Mouse (Mus musculus) CH12.LX (cell line): ENCODE measurements around the gene 9530077C05Rik. TPM values are rescaled to one million over a fixed set of nuclear protein-coding genes. Genes with fewer than 3 reads are reported as not detected.

ENCODE experiments used
- DNase-seq: peaks from one replicate; pipeline ENCODE4 v3.0.0-alpha.2; 2013; ENCODE audit errors: extremely low read depth
- H3K27ac ChIP-seq: 2 replicates; pipeline ENCODE4 v1.5.1; 2012; ENCODE audit warnings: low read depth, mild to moderate bottlenecking, control low read depth, moderate library complexity; ENCODE audit not compliant: insufficient read depth
- H3K27me3 ChIP-seq: replicated peaks from 2 replicates; pipeline ENCODE3; 2012; ENCODE audit warnings: inconsistent platforms
- H3K36me3 ChIP-seq, 2 experiments: replicated peaks in 1 of 2; 2 replicates each; pipeline versions ENCODE3 to v1.6.1; 2012; ENCODE audit warnings: inconsistent platforms in 1 of 2, low read length in 1 of 2, mild to moderate bottlenecking in 1 of 2, mixed read lengths in 1 of 2, moderate library complexity in 1 of 2; ENCODE audit not compliant: control insufficient read depth in 1 of 2, insufficient read depth in 1 of 2
- H3K4me1 ChIP-seq, 2 experiments: 2 replicates each; pipeline ENCODE4 v1.6.1; 2012; ENCODE audit warnings: inconsistent platforms in 1 of 2, moderate library complexity in 1 of 2; ENCODE audit not compliant: insufficient read depth in 2 of 2, control insufficient read depth in 1 of 2
- H3K4me2 ChIP-seq: 2 replicates; pipeline ENCODE4 v1.6.1; 2012; ENCODE audit warnings: low read depth, mild to moderate bottlenecking, control low read depth; ENCODE audit not compliant: poor library complexity, insufficient read depth, severe bottlenecking
- H3K4me3 ChIP-seq, 3 experiments: fragments of 150-350 bp in 1 of 3; sonication (generic) in 1 of 3; replicated peaks in 1 of 3; 2 replicates each; pipeline versions ENCODE3 to v1.5.1; 2011 to 2012; ENCODE audit warnings: low read depth in 2 of 3, low read length in 2 of 3, mild to moderate bottlenecking in 2 of 3, moderate library complexity in 2 of 3, control low read depth in 1 of 3, improper control_type of control experiment in 1 of 3, inconsistent platforms in 1 of 3, mixed read lengths in 1 of 3; ENCODE audit not compliant: poor library complexity in 1 of 3
- H3K79me2 ChIP-seq: replicated peaks from 2 replicates; pipeline ENCODE4 v1.6.1; 2012; ENCODE audit warnings: mild to moderate bottlenecking, moderate library complexity; ENCODE audit not compliant: control insufficient read depth, poor library complexity, insufficient read depth, severe bottlenecking; ENCODE audit errors: extremely low read depth
- H3K9ac ChIP-seq: 2 replicates; pipeline ENCODE4 v1.6.1; 2012; ENCODE audit warnings: low read depth, mild to moderate bottlenecking, control low read depth, moderate library complexity; ENCODE audit not compliant: insufficient read depth
- H3K9me3 ChIP-seq: replicated peaks from 2 replicates; pipeline ENCODE3; 2012; ENCODE audit warnings: low read length, inconsistent platforms, mixed read lengths
- CHD1 ChIP-seq: IDR thresholded peaks from 2 replicates; pipeline ENCODE4 v1.6.1; 2012; ENCODE audit warnings: low read depth, low read length, improper control_type of control experiment, inconsistent platforms
- CHD2 ChIP-seq: IDR thresholded peaks from 2 replicates; pipeline ENCODE4 v1.6.1; 2011; ENCODE audit warnings: low read length, improper control_type of control experiment
- CTCF ChIP-seq, 2 experiments: IDR thresholded peaks in 1 of 2; conservative IDR thresholded peaks in 1 of 2; 2 replicates each; pipeline ENCODE4 v1.5.1; 2011 to 2012; ENCODE audit warnings: low read depth in 2 of 2, low read length in 2 of 2, improper control_type of control experiment in 1 of 2, inconsistent platforms in 1 of 2, mild to moderate bottlenecking in 1 of 2, moderate library complexity in 1 of 2
- E2F4 ChIP-seq: IDR thresholded peaks from 2 replicates; pipeline ENCODE4 v1.6.1; 2011; ENCODE audit warnings: low read depth, low read length, improper control_type of control experiment; ENCODE audit not compliant: insufficient replicate concordance
- ELF1 ChIP-seq: IDR thresholded peaks from 2 replicates; pipeline ENCODE4 v1.6.1; 2014; ENCODE audit warnings: low read depth, mild to moderate bottlenecking, inconsistent platforms, low read length, improper control_type of control experiment
- EP300 ChIP-seq: IDR thresholded peaks from 2 replicates; pipeline ENCODE4 v1.6.1; 2011; ENCODE audit warnings: low read length, improper control_type of control experiment
- JUN ChIP-seq: IDR thresholded peaks from 2 replicates; pipeline ENCODE4 v1.6.1; 2011; ENCODE audit warnings: low read depth, mild to moderate bottlenecking, low read length, improper control_type of control experiment, moderate library complexity; ENCODE audit not compliant: insufficient read depth
- JUND ChIP-seq: conservative IDR thresholded peaks from 2 replicates; pipeline ENCODE4 v1.6.1; 2011; ENCODE audit warnings: low read depth, low read length, improper control_type of control experiment
- KAT2A ChIP-seq: IDR thresholded peaks from 2 replicates; pipeline ENCODE4 v1.6.1; 2012; ENCODE audit warnings: low read length, improper control_type of control experiment, inconsistent platforms; ENCODE audit not compliant: insufficient replicate concordance
- MXI1 ChIP-seq: IDR thresholded peaks from 2 replicates; pipeline ENCODE4 v1.6.1; 2011; ENCODE audit warnings: mild to moderate bottlenecking, low read depth, low read length, improper control_type of control experiment
- MYC ChIP-seq: IDR thresholded peaks from 2 replicates; pipeline ENCODE4 v1.6.1; 2011; ENCODE audit warnings: low read depth, mild to moderate bottlenecking, improper control_type of control experiment, low read length
- NELFE ChIP-seq: IDR thresholded peaks from 2 replicates; pipeline ENCODE4 v1.6.1; 2011; ENCODE audit warnings: low read depth, low read length, improper control_type of control experiment
- NRF1 ChIP-seq: IDR thresholded peaks from 2 replicates; pipeline ENCODE4 v1.6.1; 2014; ENCODE audit warnings: low read depth, mild to moderate bottlenecking, inconsistent platforms, low read length, improper control_type of control experiment, moderate library complexity
- PAX5 ChIP-seq: IDR thresholded peaks from 2 replicates; pipeline ENCODE4 v1.6.1; 2012; ENCODE audit warnings: low read length, inconsistent platforms, mixed read lengths
- POLR2AphosphoS2 ChIP-seq: IDR thresholded peaks from 2 replicates; pipeline ENCODE4 v1.6.1; 2011; ENCODE audit warnings: low read depth, low read length, improper control_type of control experiment
- RAD21 ChIP-seq: IDR thresholded peaks from 2 replicates; pipeline ENCODE4 v1.6.1; 2011; ENCODE audit warnings: low read depth, mild to moderate bottlenecking, low read length, improper control_type of control experiment, moderate library complexity
- SMC3 ChIP-seq: IDR thresholded peaks from 2 replicates; pipeline ENCODE4 v1.6.1; 2011; ENCODE audit warnings: low read depth, low read length, improper control_type of control experiment
- USF1 ChIP-seq: IDR thresholded peaks from 2 replicates; pipeline ENCODE4 v1.6.1; 2014; ENCODE audit warnings: low read depth, mild to moderate bottlenecking, inconsistent platforms, low read length, improper control_type of control experiment
- ZC3H11A ChIP-seq: IDR thresholded peaks from 2 replicates; pipeline ENCODE4 v1.6.1; 2012; ENCODE audit warnings: low read depth, mild to moderate bottlenecking, inconsistent platforms, low read length, improper control_type of control experiment
- ZKSCAN1 ChIP-seq: IDR thresholded peaks from 2 replicates; pipeline ENCODE4 v1.6.1; 2012; ENCODE audit warnings: low read depth, inconsistent platforms, low read length, improper control_type of control experiment, borderline replicate concordance
- ZNF384 ChIP-seq: IDR thresholded peaks from 2 replicates; pipeline ENCODE4 v1.6.1; 2012; ENCODE audit warnings: low read depth, low read length, improper control_type of control experiment, inconsistent platforms
- dilution Hi-C: fragments of 300-500 bp; cut with MboI; formaldehyde crosslinking; loops from 2 replicates; pipeline ENCODE4 v1.14.3; 2020; ENCODE audit warnings: low sequenced_read_pairs; ENCODE audit not compliant: extremely low pct_unique_long_range_greater_than_20kb, extremely low pct_ligation_motif_present
- in situ Hi-C: fragments of 300-500 bp; cut with MboI; formaldehyde crosslinking; loops from 3 replicates; pipeline ENCODE4 v1.14.3; 2019; ENCODE audit warnings: low sequenced_read_pairs, low pct_ligation_motif_present, low pct_unique_long_range_greater_than_20kb, mixed read lengths
- polyA plus RNA-seq: library from polyadenylated mRNA; unstranded; fragments of >175 nt; gene quantifications from 2 replicates; pipeline ENCODE4 v1.2.1, GENCODE M21; 2012; ENCODE audit warnings: low read depth; ENCODE audit not compliant: insufficient read length
- total RNA-seq, 2 experiments: library from RNA; depleted of rRNA; stranded (reverse); fragments of 300-350 nt in 1 of 2; fragments of >200 nt in 1 of 2; gene quantifications; 2 replicates each; pipeline ENCODE4 v1.2.3; 2012 to 2014

The 9530077C05Rik gene
- total and polyA plus RNA-seq, 3 experiments, result 0.71 to 1.4 (median 0.93) TPM

- no peak overlapping the region for H3K9ac ChIP-seq
- H3K4me1 ChIP-seq, result 0 out of 4 replicates have a peak, but pooled peaks cover 0 to 3% of the 10 kb centered on the region in 2 experiments
- H3K36me3 ChIP-seq, result peaks cover 59 to 88% of the 10 kb centered on the region in 2 experiments
- no peaks in the 10 kb centered on the region for H3K9me3 ChIP-seq
- no peak overlapping the region for H3K27ac ChIP-seq
- no peaks in the 10 kb centered on the region for H3K27me3 ChIP-seq
- no peak overlapping the region for H3K4me2 ChIP-seq
- dilution Hi-C loops, result no loop called here
- no peak for DNase-seq
- TF ChIP-seq USF1 (no peak), POLR2AphosphoS2 (no peak), RAD21 (no peak)
- TF ChIP-seq, all 38 proteins: peak for 0
- H3K79me2 ChIP-seq, result no peaks in the 10 kb centered on the region
- in situ Hi-C loops, result no loop called here
- no peak overlapping the region for H3K4me3 ChIP-seq
Observed at GRCm38 (mm10) chr9:22368030-22368429, 43.3 kb upstream of the 9530077C05Rik start.

GRCm38 (mm10) chr9:22372760-22373159 lies 38.6 kb upstream of the 9530077C05Rik start:
- Histone ChIP-seq H3K9me3 (no peaks in the 10 kb centered on the region), H3K4me2 (no peak overlapping the region), H3K36me3 (peaks cover 60 to 83% of the 10 kb centered on the region in 2 experiments), H3K4me3 (no peak overlapping the region), H3K27ac (no peak overlapping the region), H3K79me2 (peaks cover 2% of the 10 kb centered on the region; the same call in 1 of the 2 replicates), H3K9ac (no peak overlapping the region), H3K4me1 (peaks cover 4 to 10% of the 10 kb centered on the region in 2 experiments; a peak in 3 of 4 replicates), H3K27me3 (no peaks in the 10 kb centered on the region)
- dilution Hi-C loops (no loop called here), in situ Hi-C loops (no loop called here)
- no peak for TF ChIP-seq CHD1
- no peak for TF ChIP-seq ZNF384
- TF ChIP-seq ZC3H11A, result no peak
- no peak for TF ChIP-seq JUN
- TF ChIP-seq MYC, result no peak
- no peak for TF ChIP-seq MXI1
- peak; percentile 24 to 38; a peak in 3 of 4 replicates for TF ChIP-seq CTCF (conservative IDR thresholded peaks at IDR 0.05 in 1 of 2, IDR thresholded peaks at IDR 0.05 in 1 of 2; ENCODE audit: low read depth in 2 of 2, low read length in 2 of 2)
- peak; percentile 17 for TF ChIP-seq RAD21
- no peak for TF ChIP-seq ZKSCAN1
- TF ChIP-seq USF1, result no peak
- peak; percentile 8; the same call in 1 of the 2 replicates for TF ChIP-seq SMC3
- DNase-seq, result peak; percentile 35

DNA sequence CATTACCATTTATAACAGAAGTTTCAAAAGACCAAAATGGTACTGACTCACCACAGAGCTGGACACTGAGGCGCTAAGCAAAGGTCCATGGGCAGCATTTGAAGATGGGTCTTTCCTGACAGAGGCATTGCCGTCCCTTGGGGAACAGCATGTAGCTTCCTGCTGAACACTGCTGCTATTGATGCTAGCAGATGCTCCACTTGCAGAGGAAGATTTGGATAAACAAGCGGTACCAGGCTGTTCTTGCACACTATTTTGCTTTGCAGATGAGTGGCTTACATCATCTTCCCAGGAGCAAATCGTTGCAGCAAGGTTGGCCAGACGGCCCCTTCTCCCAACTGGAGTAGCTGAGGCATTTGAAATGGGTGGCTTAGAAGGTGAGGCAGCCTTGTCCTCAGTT lies 35.2 kb upstream of the 9530077C05Rik start:
- H3K4me2 ChIP-seq, result no peak overlapping the region
- H3K9ac ChIP-seq, result no peak overlapping the region
- H3K4me1 ChIP-seq, result peaks cover 4 to 10% of the 10 kb centered on the region in 2 experiments; a peak in 3 of 4 replicates
- dilution Hi-C loops, result no loop called here
- H3K79me2 ChIP-seq, result peaks cover 2% of the 10 kb centered on the region
- no peak overlapping the region for H3K27ac ChIP-seq
- H3K27me3 ChIP-seq, result no peaks in the 10 kb centered on the region
- in situ Hi-C loops, result no loop called here
- peak; percentile 24 for DNase-seq
- no peak for TF ChIP-seq ZKSCAN1
- TF ChIP-seq ELF1, result no peak
- TF ChIP-seq CHD2, result no peak
- no peak for TF ChIP-seq E2F4
- no peak for TF ChIP-seq NRF1
- TF ChIP-seq NELFE, result no peak
- TF ChIP-seq PAX5, result no peak
- TF ChIP-seq ZC3H11A, result no peak
- TF ChIP-seq KAT2A, result no peak
- TF ChIP-seq CTCF (conservative IDR thresholded peaks at IDR 0.05 in 1 of 2, IDR thresholded peaks at IDR 0.05 in 1 of 2; ENCODE audit: low read depth in 2 of 2, low read length in 2 of 2), result no peak
- TF ChIP-seq EP300, result no peak
- no peak for TF ChIP-seq USF1
- TF ChIP-seq JUND, result no peak
- no peak for TF ChIP-seq MXI1
- TF ChIP-seq ZNF384, result no peak
- no peak overlapping the region for H3K4me3 ChIP-seq
- no peaks in the 10 kb centered on the region for H3K9me3 ChIP-seq
- H3K36me3 ChIP-seq, result peaks cover 62 to 82% of the 10 kb centered on the region in 2 experiments
